Mouse (Mus musculus): Measurements from ENCODE around the gene Sp9. TPM values are rescaled to one million over a fixed set of nuclear protein-coding genes. Genes with fewer than 3 reads are reported as not detected.
A peak's percentile ranks its signal among the peaks of the same experiment; 100 is the strongest.

Gene Sp9
- polyA plus RNA-seq, 1 experiment, result not detected

DNA sequence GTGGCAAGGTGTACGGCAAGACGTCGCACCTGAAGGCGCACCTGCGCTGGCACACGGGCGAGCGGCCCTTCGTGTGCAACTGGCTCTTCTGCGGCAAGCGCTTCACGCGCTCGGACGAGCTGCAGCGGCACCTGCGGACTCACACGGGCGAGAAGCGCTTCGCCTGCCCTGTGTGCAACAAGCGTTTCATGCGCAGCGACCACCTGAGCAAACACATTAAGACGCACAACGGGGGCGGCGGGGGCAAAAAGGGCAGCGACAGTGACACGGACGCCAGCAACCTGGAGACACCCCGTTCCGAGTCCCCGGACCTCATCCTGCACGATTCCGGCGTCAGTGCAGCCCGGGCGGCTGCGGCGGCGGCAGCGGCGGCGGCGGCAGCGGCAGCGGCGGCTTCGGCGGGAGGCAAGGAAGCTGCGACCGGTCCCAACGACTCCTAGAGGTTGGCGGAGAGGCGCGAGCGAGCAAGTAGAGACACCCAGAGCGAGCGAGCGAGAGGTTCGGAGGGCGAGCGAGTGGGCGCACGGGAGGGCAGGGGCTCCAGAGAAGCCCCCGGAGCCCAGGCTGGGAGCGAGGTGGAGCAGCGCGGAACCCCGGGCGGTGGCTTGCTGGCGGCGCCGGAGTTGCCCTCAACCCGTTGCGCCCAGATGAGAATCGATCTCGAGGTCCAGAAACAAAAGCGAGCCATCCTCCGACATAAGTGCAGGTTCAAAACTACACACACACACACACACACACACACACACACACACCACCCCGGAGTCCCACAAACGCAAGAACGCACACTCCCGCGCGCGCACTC is 2.6 kb downstream of the Sp9 start:
- no peak for DNase-seq (ENCODE audit: low spot score)

DNA sequence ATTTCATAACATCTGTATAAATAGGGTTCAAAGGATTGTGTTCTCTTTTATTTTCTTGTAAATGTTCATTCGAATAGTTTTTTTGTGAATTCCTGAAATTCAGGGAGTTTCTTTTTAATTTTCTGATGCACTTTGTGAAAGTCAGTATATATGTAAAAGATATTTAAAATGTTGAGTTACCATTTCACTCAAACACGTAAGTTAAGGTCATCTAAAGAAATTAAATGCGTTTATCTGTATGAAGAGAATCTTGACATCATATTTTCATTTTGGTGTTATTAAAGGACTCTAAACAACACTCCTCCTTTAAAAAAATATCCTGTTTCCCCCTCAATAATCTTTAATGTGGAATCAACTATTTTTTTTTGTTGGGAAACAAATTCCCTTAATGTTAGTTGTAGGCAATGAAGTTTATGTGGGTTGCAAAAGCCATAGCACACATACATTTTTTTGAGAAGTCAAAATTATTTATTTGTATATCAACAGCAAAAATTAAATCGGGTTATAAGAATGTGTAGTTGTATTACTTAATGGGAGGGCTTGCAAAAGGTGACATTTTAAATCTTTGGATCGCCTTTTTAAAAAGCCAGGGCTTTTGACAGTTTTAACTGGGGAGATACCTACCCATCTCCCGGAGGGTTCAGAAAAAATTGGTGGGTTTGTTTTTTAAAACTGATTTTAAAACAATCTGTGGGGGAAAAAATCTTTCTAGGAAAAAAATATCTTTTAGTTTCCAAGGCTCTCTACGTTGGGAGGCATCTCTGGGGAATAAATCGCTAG is 3.7 kb downstream of the Sp9 start:
- no peak for DNase-seq (ENCODE audit: low spot score)

DNA sequence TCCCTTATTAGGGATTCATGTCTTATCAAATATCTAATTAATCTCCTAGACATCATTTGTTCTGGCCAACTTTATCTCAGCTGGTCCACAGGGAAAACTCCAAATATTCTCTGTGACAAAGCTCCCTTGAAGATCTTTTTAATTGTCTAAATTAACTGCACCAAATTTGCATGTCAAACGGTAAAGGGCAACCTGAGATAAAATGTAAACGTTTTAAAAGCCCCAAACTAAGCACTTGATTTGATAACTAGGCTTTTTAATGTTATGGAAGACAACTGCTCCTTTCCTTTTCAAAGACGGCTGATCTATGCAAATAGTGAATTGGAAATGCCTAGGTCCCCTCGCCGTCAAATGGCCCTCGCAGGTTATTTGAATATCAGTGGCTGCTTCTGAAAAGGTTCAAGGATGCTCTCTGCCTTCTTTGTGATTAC is 4.4 kb downstream of the Sp9 start:
- no peak for DNase-seq (ENCODE audit: low spot score)

GRCm38 (mm10) chr2:73277021-73277708 is 5.4 kb downstream of the Sp9 start:
- no peak for DNase-seq (ENCODE audit: low spot score)

- no peak for DNase-seq (ENCODE audit: low spot score)
Measured at GRCm38 (mm10) chr2:73277709-73278075, 6.0 kb downstream of the Sp9 start.

DNA sequence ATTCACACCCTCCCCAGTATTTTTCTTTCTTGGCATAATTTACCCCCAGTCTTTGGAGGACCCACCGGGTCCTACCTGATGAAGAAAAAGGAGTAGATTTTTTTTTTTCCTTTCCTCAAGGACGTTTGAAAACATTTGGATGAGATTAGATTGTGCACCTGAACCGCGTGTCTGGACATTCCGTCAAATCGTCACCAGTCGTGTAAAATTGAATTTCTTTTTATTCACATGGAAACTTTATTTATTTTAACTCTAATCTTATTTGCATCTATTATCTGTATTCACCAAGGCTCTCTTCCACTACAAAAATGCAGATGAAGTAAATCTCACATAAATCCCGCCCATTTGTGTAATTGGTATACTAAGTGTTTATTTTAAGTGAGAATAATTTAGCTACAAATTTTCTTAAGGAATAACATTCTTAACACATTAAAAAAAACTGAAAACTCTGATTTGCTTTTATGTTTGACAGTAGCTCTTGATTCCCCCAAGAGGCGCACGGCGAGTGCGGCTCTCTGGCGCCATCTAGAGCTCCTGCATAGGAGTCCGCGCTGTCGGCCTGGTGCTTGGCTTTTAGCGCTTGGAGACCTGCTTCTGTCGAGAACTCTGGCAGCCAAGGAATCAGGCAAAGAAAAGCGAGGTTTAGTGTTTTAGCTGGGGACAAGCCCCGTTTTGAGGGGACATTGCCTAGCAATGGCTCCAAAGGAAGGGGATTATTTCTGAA is 6.6 kb downstream of the Sp9 start:
- peak; percentile 66 for DNase-seq (ENCODE audit: low spot score)

DNA sequence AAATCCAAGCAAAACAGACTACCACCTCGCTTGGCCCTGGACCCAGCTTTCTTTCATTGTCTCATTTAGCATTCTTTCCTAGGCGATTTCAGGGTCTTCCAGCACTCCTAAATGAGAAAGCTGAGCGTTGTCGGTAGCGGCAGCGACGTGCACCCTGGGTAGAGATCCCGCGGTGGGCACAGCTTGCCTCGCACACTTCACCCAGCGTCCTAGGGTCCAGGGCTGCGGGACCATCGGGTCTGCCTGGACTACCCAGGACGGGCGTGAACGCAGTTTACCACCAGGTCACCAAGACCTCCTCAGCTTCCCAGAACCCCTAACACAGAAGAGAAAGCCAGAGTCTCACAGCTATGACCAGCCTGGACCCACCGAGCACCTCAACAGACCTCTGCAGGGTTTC is 7.1 kb downstream of the Sp9 start:
- no peak for DNase-seq (ENCODE audit: low spot score)

GRCm38 (mm10) chr2:73279271-73280038 is 7.7 kb downstream of the Sp9 start:
- no peak for DNase-seq (ENCODE audit: low spot score)

DNA sequence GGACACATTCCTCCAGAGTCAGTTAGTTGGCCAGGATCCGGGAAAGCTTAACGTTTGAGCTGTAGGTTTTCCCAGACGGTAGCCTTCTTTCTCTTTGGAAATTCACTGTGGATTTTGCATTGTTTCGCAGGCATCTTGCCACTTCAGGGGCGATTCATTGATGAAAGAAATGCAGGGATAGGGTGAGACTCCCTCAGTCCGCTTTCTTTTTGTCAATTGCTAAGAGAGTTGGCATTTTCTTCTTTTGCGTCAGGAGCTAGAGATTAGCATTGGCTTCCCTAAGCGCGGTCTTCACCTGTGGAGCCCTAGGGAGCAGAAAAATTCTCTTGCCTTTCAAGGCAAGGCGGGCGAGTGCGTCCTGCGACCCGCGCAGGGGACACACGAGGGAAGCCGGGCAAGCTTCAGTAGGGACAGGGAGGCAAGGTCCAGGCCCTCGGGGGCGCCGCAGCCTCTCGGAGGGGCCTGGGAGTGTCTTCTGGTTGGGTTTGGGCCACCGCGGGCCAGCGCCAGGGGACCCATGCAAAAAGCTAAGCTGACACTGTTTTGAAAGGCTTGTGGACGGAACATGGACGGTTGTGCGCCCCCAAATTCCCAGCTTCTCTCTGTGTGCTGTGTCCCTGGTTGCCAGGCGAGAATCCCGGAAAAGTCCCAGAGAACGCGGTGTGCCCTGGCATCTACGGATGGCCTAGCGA is 8.8 kb downstream of the Sp9 start:
- no peak for DNase-seq (ENCODE audit: low spot score)

- no peak for DNase-seq (ENCODE audit: low spot score)
Measured at GRCm38 (mm10) chr2:73281048-73281661, 9.4 kb downstream of the Sp9 start.

DNA sequence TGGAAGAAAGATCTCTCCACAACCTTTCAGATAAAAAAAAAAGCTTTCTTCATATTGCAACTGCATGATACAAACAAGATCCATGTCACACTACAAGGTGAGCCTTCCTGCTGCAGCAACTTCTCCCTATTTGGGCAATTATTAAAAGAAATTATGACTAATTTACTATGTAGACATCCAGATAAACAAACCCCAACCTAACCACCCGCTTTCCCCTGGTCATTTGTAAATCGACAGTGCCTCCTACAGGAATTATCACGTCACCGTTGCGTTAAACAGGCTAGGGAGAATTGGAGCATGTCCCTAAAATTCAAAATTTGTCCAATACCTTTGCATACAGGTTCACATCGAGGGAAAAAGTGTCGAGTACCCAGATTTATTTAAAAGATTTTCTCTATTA is 10.0 kb downstream of the Sp9 start:
- no peak for DNase-seq (ENCODE audit: low spot score)

GRCm38 (mm10) chr2:73285630-73286029 is 13.9 kb downstream of the Sp9 start:
- DNase-seq (ENCODE audit: low spot score), result no peak

- no peak for DNase-seq (ENCODE audit: low spot score)
Measured at GRCm38 (mm10) chr2:73291130-73291529, 19.4 kb downstream of the Sp9 start.

DNA sequence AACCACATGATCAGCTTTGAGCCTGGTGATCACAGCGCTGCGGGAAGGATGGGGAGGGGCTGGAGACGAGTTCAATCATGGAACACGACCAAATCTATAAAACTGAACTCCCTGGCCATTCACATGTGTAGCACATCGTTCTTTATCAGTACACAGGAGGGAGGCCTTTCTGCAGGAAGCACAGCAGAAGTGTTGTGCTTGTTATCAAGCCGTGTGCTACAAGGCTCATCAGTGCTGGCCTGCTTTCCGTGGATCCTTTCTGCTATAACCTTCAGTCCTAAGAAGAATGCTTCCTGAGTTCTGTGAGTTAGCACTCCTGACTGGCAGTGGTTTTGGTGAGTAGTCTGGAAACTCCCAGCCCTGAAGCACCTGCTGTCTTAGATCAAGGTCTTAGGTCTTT is 23.3 kb downstream of the Sp9 start:
- no peak for DNase-seq (ENCODE audit: low spot score)

- no peak for DNase-seq (ENCODE audit: low spot score)
Measured at GRCm38 (mm10) chr2:73298154-73298553, 26.4 kb downstream of the Sp9 start.

- DNase-seq (ENCODE audit: low spot score), result no peak
Measured at GRCm38 (mm10) chr2:73298841-73299240, 27.1 kb downstream of the Sp9 start.

DNA sequence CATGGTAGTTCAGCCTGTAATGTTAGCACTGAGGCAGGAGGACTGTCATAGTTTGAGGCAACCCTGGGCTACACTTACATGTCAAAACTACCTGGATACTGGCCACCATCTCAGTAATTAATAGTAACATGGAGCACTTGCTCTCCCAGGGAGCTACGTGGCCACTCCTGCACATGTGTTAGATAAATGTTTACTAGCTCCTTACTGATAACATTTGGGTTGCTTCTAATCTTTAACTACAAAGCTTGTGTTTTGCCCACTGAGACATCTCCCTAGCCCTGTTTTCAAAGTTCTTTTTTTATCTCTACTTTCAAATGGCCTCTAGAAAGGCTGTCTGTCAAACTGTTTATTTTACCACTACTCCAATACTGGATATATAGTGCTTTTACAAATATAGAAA is 30.3 kb downstream of the Sp9 start:
- no peak for DNase-seq (ENCODE audit: low spot score)

- DNase-seq (ENCODE audit: low spot score), result no peak
Measured at GRCm38 (mm10) chr2:73302722-73303121, 31.0 kb downstream of the Sp9 start.

GRCm38 (mm10) chr2:73304506-73304905 is 32.8 kb downstream of the Sp9 start:
- DNase-seq (ENCODE audit: low spot score), result no peak

GRCm38 (mm10) chr2:73306006-73306405 is 34.3 kb downstream of the Sp9 start:
- DNase-seq (ENCODE audit: low spot score), result no peak

Data from urinary bladder, adult 2 months (tissue).